Mouse (Mus musculus) intestine, embryonic 16.5 days (tissue): Measurements from ENCODE around the gene Alox15. TPM values are rescaled to one million over a fixed set of nuclear protein-coding genes. Genes with fewer than 3 reads are reported as not detected.

Experiments used
- polyA plus RNA-seq: library from polyadenylated mRNA; unstranded; fragments of >200 nt; fragmentation: Nextera tagmentation; extraction: Ambion mirVana; gene quantifications from 2 replicates; pipeline ENCODE4 v1.2.1, GENCODE M21; 2015

Alox15 gene
- polyA plus RNA-seq, 1 experiment from 2014 or later = 0.64 TPM

Other genes starting within 250 kb of the Alox15 start
- gene Mgl2, start 221.7 kb downstream of the Alox15 start, polyA plus RNA-seq = 0.56 and 0.66 TPM in 2 replicates
- gene Clec10a, start 195.8 kb downstream of the Alox15 start, polyA plus RNA-seq = 0.99 and 1.7 TPM in 2 replicates
- 2.7 TPM in 2 replicates for gene Slc16a11, start 139.3 kb downstream of the Alox15 start, polyA plus RNA-seq
- 15.9 and 18.0 TPM in 2 replicates for gene Slc16a13, start 131.0 kb downstream of the Alox15 start, polyA plus RNA-seq
- 10.3 and 10.4 TPM in 2 replicates for gene Bcl6b, start 122.2 kb downstream of the Alox15 start, polyA plus RNA-seq
- gene 0610010K14Rik, start 114.1 kb downstream of the Alox15 start, polyA plus RNA-seq = 118 and 129 TPM in 2 replicates
- 9.9 and 10.7 TPM in 2 replicates for gene Gm21988, start 112.2 kb downstream of the Alox15 start, polyA plus RNA-seq
- 269 and 308 TPM in 2 replicates for gene Rnasek, start 112.2 kb downstream of the Alox15 start, polyA plus RNA-seq
- gene Alox12, start 96.7 kb downstream of the Alox15 start, polyA plus RNA-seq = 1.5 and 1.8 TPM in 2 replicates
- 0.13 TPM in 1 of 2 replicates, not detected in the other for gene Alox12e, start 29.4 kb downstream of the Alox15 start, polyA plus RNA-seq
- 29.1 and 31.5 TPM in 2 replicates for gene Pelp1, start 58.0 kb upstream of the Alox15 start, polyA plus RNA-seq
- 10.1 and 10.7 TPM in 2 replicates for gene Arrb2, start 80.6 kb upstream of the Alox15 start, polyA plus RNA-seq
- gene Med11, start 99.9 kb upstream of the Alox15 start, polyA plus RNA-seq = 38.4 and 41.7 TPM in 2 replicates
- 1.1 and 1.2 TPM in 2 replicates for gene Zmynd15, start 107.4 kb upstream of the Alox15 start, polyA plus RNA-seq
- gene Cxcl16, start 108.0 kb upstream of the Alox15 start, polyA plus RNA-seq = 10.9 and 11.9 TPM in 2 replicates
- 253 and 283 TPM in 2 replicates for gene Tm4sf5, start 153.2 kb upstream of the Alox15 start, polyA plus RNA-seq
- gene Vmo1, start 162.6 kb upstream of the Alox15 start, polyA plus RNA-seq = 0.28 and 0.71 TPM in 2 replicates
- 1.9 and 2.0 TPM in 2 replicates for gene Gltpd2, start 167.2 kb upstream of the Alox15 start, polyA plus RNA-seq
- gene Psmb6, start 173.3 kb upstream of the Alox15 start, polyA plus RNA-seq = 626 and 669 TPM in 2 replicates
- gene Gm40193, start 180.9 kb upstream of the Alox15 start, polyA plus RNA-seq = not detected in 2 replicates
- gene Pld2, start 188.0 kb upstream of the Alox15 start, polyA plus RNA-seq = 9.3 and 10.0 TPM in 2 replicates
- 9.3 and 10.6 TPM in 2 replicates for gene Mink1, start 210.8 kb upstream of the Alox15 start, polyA plus RNA-seq